Comparison of ENCODE assay signal across 9 mouse cellular contexts in genomic region chr7:73392359-73392758, GRCm38 (mm10). TPM values are rescaled to one million over a fixed set of nuclear protein-coding genes. Genes with fewer than 3 reads are reported as not detected.
DNase-seq lines count a peak whose midpoint lies in the region; ATAC-seq and TF ChIP-seq lines count a peak whose summit lies in the region.
"Had no signal": no experiment of that assay in that cellular context is flagged by ENCODE, and none has a peak within 500 bp of the region (broad histone marks: within the 10 kb centered on the region; RNA-seq: fewer than 3 reads in every experiment).

No protein-coding gene starts in this region.

- TF ChIP-seq CTCF in CH12.LX (conservative IDR thresholded peaks at IDR 0.05 in 1 of 2, IDR thresholded peaks at IDR 0.05 in 1 of 2; ENCODE audit: low read depth in 2 of 2, low read length in 2 of 2): no peak

- no peak for TF ChIP-seq POLR2A in CH12.LX (IDR thresholded peaks at IDR 0.05; ENCODE audit: low read depth, low read length)

- peaks cover 52% of the 10 kb centered on the region for H3K27me3 ChIP-seq in heart, embryonic 10.5 days (ENCODE audit: insufficient read depth, poor library complexity, severe bottlenecking)
- H3K27me3 ChIP-seq in CH12.LX (replicated peaks): peaks cover 27% of the 10 kb centered on the region
- H3K27me3 ChIP-seq in forebrain, embryonic 15.5 days: no peaks in the 10 kb centered on the region
- peaks cover 92% of the 10 kb centered on the region for H3K27me3 ChIP-seq in liver, embryonic 15.5 days

- dilution Hi-C loops in CH12.LX (cut with MboI; ENCODE audit: extremely low pct_ligation_motif_present, extremely low pct_unique_long_range_greater_than_20kb, low sequenced_read_pairs): no loop called here

- peaks cover 18% of the 10 kb centered on the region for H3K4me1 ChIP-seq in heart, embryonic 10.5 days
- H3K4me1 ChIP-seq in CH12.LX (ENCODE audit: control insufficient read depth in 1 of 2, insufficient read depth in 2 of 2): peaks cover 4 to 34% of the 10 kb centered on the region in 2 experiments
- peaks cover 73% of the 10 kb centered on the region for H3K4me1 ChIP-seq in forebrain, embryonic 15.5 days
- H3K4me1 ChIP-seq in liver, embryonic 15.5 days (replicated peaks): no peaks in the 10 kb centered on the region

- no peaks in the 10 kb centered on the region; the same call in 1 of the 2 replicates for H3K9me3 ChIP-seq in heart, embryonic 10.5 days
- H3K9me3 ChIP-seq in CH12.LX (replicated peaks; ENCODE audit: low read length): no peaks in the 10 kb centered on the region
- H3K9me3 ChIP-seq in forebrain, embryonic 15.5 days: no peaks in the 10 kb centered on the region
- no peaks in the 10 kb centered on the region for H3K9me3 ChIP-seq in liver, embryonic 15.5 days (replicated peaks)

- WGBS in heart, embryonic 10.5 days: 0% methylated on average over 9 of the region's 9 CpGs
- WGBS in forebrain, embryonic 15.5 days: under 1% methylated on average over 9 of the region's 9 CpGs
- WGBS in liver, embryonic 15.5 days (ENCODE audit: insufficient replicate concordance): 1% methylated on average over 9 of the region's 9 CpGs

- ATAC-seq in forebrain, embryonic 15.5 days (replicated peaks): no peak
- no peak for ATAC-seq in liver, embryonic 15.5 days (ENCODE audit: insufficient read depth)
- ATAC-seq: CD4-positive, CD25-positive, alpha-beta regulatory T cell, adult 4 months had no signal

- peak overlapping the region; percentile 68; the same call in 1 of the 2 replicates for H3K4me2 ChIP-seq in CH12.LX (ENCODE audit: insufficient read depth, low read depth, poor library complexity, severe bottlenecking)
- peak overlapping the region; percentile 89 for H3K4me2 ChIP-seq in forebrain, embryonic 15.5 days (replicated peaks)
- H3K4me2 ChIP-seq in liver, embryonic 15.5 days: peak overlapping the region; percentile 60

- no peak for TF ChIP-seq EP300 in CH12.LX (IDR thresholded peaks at IDR 0.05; ENCODE audit: low read length)

- DNase-seq in heart, embryonic 10.5 days (ENCODE audit: low spot score): no peak
- DNase-seq in heart, adult 8-10 months (ENCODE audit: low spot score): no peak
- no peak for DNase-seq in CH12.LX (ENCODE audit: extremely low read depth)
- no peak for DNase-seq in gastrocnemius, postnatal 4 days (ENCODE audit: low spot score in 2 of 2)
- no peak for DNase-seq in urinary bladder, adult 2 months (ENCODE audit: low spot score)
- no peak for DNase-seq in right cerebral cortex, postnatal 14 days

- H3K4me3 ChIP-seq in heart, embryonic 10.5 days: peak overlapping the region; percentile 66
- no peak overlapping the region for H3K4me3 ChIP-seq in CH12.LX (replicated peaks in 1 of 3; ENCODE audit: low read depth in 2 of 3, low read length in 2 of 3, poor library complexity in 1 of 3)
- peak overlapping the region; percentile 58 for H3K4me3 ChIP-seq in forebrain, embryonic 15.5 days
- H3K4me3 ChIP-seq in liver, embryonic 15.5 days (replicated peaks): peak overlapping the region; percentile 40; the same call in 1 of the 2 replicates

- in situ Hi-C loops in CH12.LX (cut with MboI; ENCODE audit: low pct_ligation_motif_present, low pct_unique_long_range_greater_than_20kb, low sequenced_read_pairs): loop anchor here (25.0 kb wide), 1 partner anchor 1005 kb away; no protein-coding TSS in a partner anchor

- no peak overlapping the region for H3K9ac ChIP-seq in CH12.LX (ENCODE audit: insufficient read depth, low read depth)
- peak overlapping the region; percentile 66 for H3K9ac ChIP-seq in forebrain, embryonic 15.5 days (replicated peaks)
- no peak overlapping the region for H3K9ac ChIP-seq in liver, embryonic 15.5 days

- no peaks in the 10 kb centered on the region for H3K36me3 ChIP-seq in heart, embryonic 10.5 days
- H3K36me3 ChIP-seq in CH12.LX (replicated peaks in 1 of 2; ENCODE audit: control insufficient read depth in 1 of 2, insufficient read depth in 1 of 2, low read length in 1 of 2): no peaks in the 10 kb centered on the region
- 0 out of 2 replicates have a peak, but pooled peaks cover 2% of the 10 kb centered on the region for H3K36me3 ChIP-seq in forebrain, embryonic 15.5 days
- H3K36me3 ChIP-seq in liver, embryonic 15.5 days (replicated peaks): no peaks in the 10 kb centered on the region

- no peaks in the 10 kb centered on the region for H3K79me2 ChIP-seq in CH12.LX (replicated peaks; ENCODE audit: control insufficient read depth, extremely low read depth, insufficient read depth, poor library complexity, severe bottlenecking)

- H3K27ac ChIP-seq in heart, embryonic 10.5 days: peak overlapping the region; percentile 83
- no peak overlapping the region for H3K27ac ChIP-seq in CH12.LX (ENCODE audit: insufficient read depth, low read depth)
- peak overlapping the region; percentile 77 for H3K27ac ChIP-seq in forebrain, embryonic 15.5 days (replicated peaks)
- H3K27ac ChIP-seq in liver, embryonic 15.5 days (replicated peaks): no peak overlapping the region

- TF ChIP-seq RAD21 in CH12.LX (IDR thresholded peaks at IDR 0.05; ENCODE audit: low read depth, low read length): no peak

TF ChIP-seq in CH12.LX, 34 proteins besides CTCF, POLR2A, EP300 and RAD21:
- TF ChIP-seq BHLHE40 (IDR thresholded peaks at IDR 0.05; ENCODE audit: low read depth, low read length): no peak
- no peak for TF ChIP-seq USF2 (conservative IDR thresholded peaks at IDR 0.05; ENCODE audit: low read depth, low read length)
- TF ChIP-seq ELF1 (IDR thresholded peaks at IDR 0.05; ENCODE audit: low read depth, low read length): no peak
- no peak for TF ChIP-seq POLR2AphosphoS2 (IDR thresholded peaks at IDR 0.05; ENCODE audit: low read depth, low read length)
- TF ChIP-seq CHD2 (IDR thresholded peaks at IDR 0.05; ENCODE audit: low read length): no peak

RNA-seq across cellular contexts. Expression of gene Rgma, which starts 17.1 kb away (rescaled TPM):
- 3.4 and 6.9 TPM in 2 replicates for polyA plus RNA-seq in heart, embryonic 10.5 days (2016; fragmentation: Nextera tagmentation; extraction: Ambion mirVana)
- total RNA-seq in heart, adult 8-10 months (2022): 10 to 100 TPM; 52.3 to 84.3 (median 65.6) TPM
- 0.04 TPM in 1 of 2 replicates, not detected in the other for total RNA-seq in CH12.LX (2012; rRNA removed)
- not detected in 2 replicates for total RNA-seq in CH12.LX (2014; rRNA removed)
- polyA plus RNA-seq in CH12.LX (2012; ENCODE audit: insufficient read length, low read depth): 0.07 TPM in 1 of 2 replicates, not detected in the other
- polyA plus RNA-seq in forebrain, embryonic 15.5 days (2015; fragmentation: Nextera tagmentation; extraction: Ambion mirVana): 20.3 and 25.2 TPM in 2 replicates
- polyA plus RNA-seq in liver, embryonic 15.5 days (2015; fragmentation: Nextera tagmentation; extraction: Ambion mirVana): 0.17 and 0.23 TPM in 2 replicates
- total RNA-seq in gastrocnemius, postnatal 4 days (2021): 10 to 100 TPM; 94.6 to 97.6 TPM
- 7.2 and 18.5 TPM in 2 replicates for polyA plus RNA-seq in urinary bladder, adult 2 months (2012; rRNA removed)
- polyA plus RNA-seq: CD4-positive, CD25-positive, alpha-beta regulatory T cell, adult 4 months had no signal

Comparison
In these comparisons a context has a peak if more than half of its experiments do, and no peak if none do; other contexts are left out.
1. H3K27ac ChIP-seq: peak in heart, embryonic 10.5 days (single experiment) and forebrain, embryonic 15.5 days (single experiment); none in CH12.LX (single experiment) and liver, embryonic 15.5 days (single experiment).
2. H3K4me3 ChIP-seq: peak in heart, embryonic 10.5 days (single experiment), forebrain, embryonic 15.5 days (single experiment) and liver, embryonic 15.5 days (single experiment); none in CH12.LX (0 of 3).
3. Peak in every context shown above with its lines, with median percentiles within 50 percentile points of each other: H3K4me2 ChIP-seq.